Mouse (Mus musculus) liver, postnatal 0 days (tissue): ENCODE measurements at regions not wholly inside any gene's neighbourhood (a gene's known extent, or its start where the extent isn't known, plus 50 kb on each side); places are given as distances from the start of the nearest gene placed in this dataset.

Experiments
- ATAC-seq: fragments of 200-750 bp; cut with Nextera tagmentation; 2 replicates; pipeline ENCODE4 v1.8.0; 2017; ENCODE audit warnings: mild to moderate bottlenecking, moderate library complexity
- DNase-seq: peaks from one replicate; pipeline ENCODE4 v3.0.0-alpha.2; 2016
- H3K27ac ChIP-seq: fragments of 300-500 bp; sonication (generic); 2 replicates; pipeline ENCODE4 v1.5.1; 2014; ENCODE audit warnings: antibody characterized with exemption, moderate library complexity, mild to moderate bottlenecking, low read depth
- H3K27me3 ChIP-seq: fragments of 300-500 bp; sonication (generic); 2 replicates; pipeline ENCODE4 v1.6.1; 2014; ENCODE audit warnings: low read length, control low read depth, mixed read lengths; ENCODE audit not compliant: insufficient read depth
- H3K36me3 ChIP-seq: fragments of 300-500 bp; sonication (generic); replicated peaks from 2 replicates; pipeline ENCODE4 v1.6.1; 2014; ENCODE audit warnings: mild to moderate bottlenecking, control low read depth, low read length, moderate library complexity, mixed read lengths; ENCODE audit not compliant: insufficient read depth
- H3K4me1 ChIP-seq: fragments of 300-500 bp; sonication (generic); 2 replicates; pipeline ENCODE4 v1.6.1; 2014; ENCODE audit warnings: antibody characterized with exemption, mild to moderate bottlenecking, control low read depth; ENCODE audit not compliant: insufficient read depth
- H3K4me2 ChIP-seq: fragments of 300-500 bp; sonication (generic); 2 replicates; pipeline ENCODE4 v1.6.1; 2014; ENCODE audit warnings: low read depth, mild to moderate bottlenecking, low read length, moderate library complexity, mixed read lengths
- H3K4me3 ChIP-seq: fragments of 300-500 bp; sonication (generic); 2 replicates; pipeline ENCODE4 v1.5.1; 2014; ENCODE audit warnings: low read depth, low read length
- H3K9ac ChIP-seq: fragments of 300-500 bp; sonication (generic); replicated peaks from 2 replicates; pipeline ENCODE4 v1.6.1; 2014; ENCODE audit warnings: mild to moderate bottlenecking, moderate library complexity
- H3K9me3 ChIP-seq: fragments of 300-500 bp; sonication (generic); 2 replicates; pipeline ENCODE4 v1.6.1; 2016; ENCODE audit warnings: mild to moderate bottlenecking, control low read depth, low read length, mixed read lengths
- CTCF ChIP-seq: sonication (generic); IDR thresholded peaks from 2 replicates; pipeline ENCODE4 v1.5.1; 2016; ENCODE audit warnings: antibody characterized with exemption, low read depth
- EP300 ChIP-seq: IDR thresholded peaks from 2 replicates; pipeline ENCODE4 v1.6.1; 2016; ENCODE audit warnings: antibody characterized with exemption, low read depth, mild to moderate bottlenecking
- WGBS: fragments of 180-500 bp; shearing (Covaris S2); extraction: QIAGEN DNeasy Blood & Tissue Kit; methylation state at CpG from one replicate; pipeline ENCODE4 v1.1.7; 2014; ENCODE audit not compliant: insufficient replicate concordance; 5-methylcytosine and 5-hydroxymethylcytosine counted together

DNA sequence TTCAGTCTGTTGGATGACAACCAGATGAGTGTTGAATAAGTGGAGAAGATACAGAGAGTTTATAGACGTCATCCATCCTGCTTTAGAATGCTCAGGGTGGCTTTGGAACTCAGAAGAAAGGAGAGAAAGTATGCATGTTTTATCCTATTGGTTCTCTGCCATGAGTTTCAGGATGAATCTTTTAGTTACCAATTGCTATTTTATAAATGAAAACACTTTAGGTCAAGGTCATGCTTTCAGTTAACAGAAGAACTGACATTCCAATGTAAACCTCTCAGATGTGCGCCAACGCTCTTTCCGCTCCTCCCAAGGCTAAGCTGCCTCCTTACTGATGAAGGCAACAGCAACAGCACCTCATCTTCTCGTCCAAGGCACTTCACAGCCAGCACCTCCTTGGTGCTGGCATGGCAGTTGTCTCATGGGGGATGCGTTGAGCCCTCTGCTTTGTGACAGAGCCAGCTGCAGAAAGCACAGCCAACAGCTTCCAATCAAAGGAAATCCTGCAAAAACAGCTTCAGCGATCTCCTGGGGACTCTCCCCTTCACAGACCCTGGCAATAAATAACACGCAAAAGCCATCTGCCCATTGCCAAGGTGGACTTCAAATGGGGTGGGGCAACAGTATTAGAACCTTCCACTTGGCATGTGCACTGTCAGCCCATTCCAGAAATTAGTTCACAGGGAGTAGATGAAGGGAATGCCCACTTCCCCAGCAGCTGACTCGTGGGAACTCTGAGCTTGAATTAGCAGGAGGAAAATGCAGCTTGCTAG lies 580.9 kb upstream of the Klf4 start:
- TF ChIP-seq EP300 (no peak), CTCF (no peak)
- H3K36me3 ChIP-seq = no peaks in the 10 kb centered on the region
- H3K9me3 ChIP-seq = no peaks in the 10 kb centered on the region
- peak overlapping the region; percentile 59 for H3K4me2 ChIP-seq
- 49% methylated on average over 9 of the region's 9 CpGs for WGBS
- no peak overlapping the region for H3K4me3 ChIP-seq
- no peaks in the 10 kb centered on the region for H3K27me3 ChIP-seq
- peak overlapping the region; percentile 34 for H3K27ac ChIP-seq
- H3K4me1 ChIP-seq = no peaks in the 10 kb centered on the region
- ATAC-seq = no peak
- H3K9ac ChIP-seq = no peak overlapping the region
- no peak for DNase-seq

DNA sequence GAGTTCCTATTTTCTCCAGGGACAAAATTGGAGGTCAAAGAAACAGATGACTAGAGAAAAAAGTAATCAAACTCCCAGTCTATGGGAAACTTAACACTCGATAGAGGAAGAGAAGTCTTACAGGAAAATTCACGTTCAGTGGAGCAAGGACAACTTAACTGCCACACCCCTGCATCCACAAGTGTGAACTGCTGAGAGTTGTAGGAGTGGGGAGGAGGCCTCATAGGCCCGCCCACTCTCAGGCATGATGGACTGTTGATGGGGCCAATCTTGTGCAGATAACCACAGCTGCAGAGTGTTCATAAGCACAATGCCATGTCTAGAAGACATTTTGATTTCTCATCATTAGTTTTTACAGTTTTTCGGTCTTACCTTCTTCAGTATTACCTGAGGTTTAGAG lies 574.7 kb upstream of the Klf4 start:
- ATAC-seq (no peak), DNase-seq (no peak)
- no peaks in the 10 kb centered on the region for H3K27me3 ChIP-seq
- no peaks in the 10 kb centered on the region for H3K9me3 ChIP-seq
- no peaks in the 10 kb centered on the region for H3K36me3 ChIP-seq
- H3K9ac ChIP-seq = no peak overlapping the region
- H3K4me3 ChIP-seq = no peak overlapping the region
- 64% methylated on average over 4 of the region's 4 CpGs for WGBS
- TF ChIP-seq CTCF (no peak), EP300 (no peak)
- H3K27ac ChIP-seq = no peak overlapping the region
- no peaks in the 10 kb centered on the region for H3K4me1 ChIP-seq
- H3K4me2 ChIP-seq = no peak overlapping the region

DNA sequence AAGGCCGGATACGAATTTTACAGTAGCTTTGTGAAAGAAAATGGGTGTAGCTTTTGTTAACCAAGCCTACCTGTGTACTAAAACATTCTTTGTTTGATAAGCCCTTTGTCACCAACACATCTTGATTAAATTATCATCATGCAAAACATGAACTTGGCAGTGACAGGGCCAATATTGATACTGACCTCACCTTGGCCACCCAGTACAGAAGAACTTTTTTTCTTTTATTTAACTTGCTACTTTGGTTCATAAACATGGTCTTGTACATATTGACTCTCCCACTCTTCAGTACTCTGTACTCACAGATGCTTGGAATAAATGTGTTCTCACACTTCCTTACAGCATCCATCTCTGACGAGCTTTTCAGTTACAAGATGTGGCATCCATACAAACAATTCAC lies 570.0 kb upstream of the Klf4 start:
- 73% methylated on average over 3 of the region's 3 CpGs for WGBS
- Histone ChIP-seq H3K4me2 (no peak overlapping the region), H3K4me3 (no peak overlapping the region), H3K36me3 (no peaks in the 10 kb centered on the region), H3K9me3 (no peaks in the 10 kb centered on the region), H3K27me3 (no peaks in the 10 kb centered on the region), H3K27ac (no peak overlapping the region), H3K9ac (no peak overlapping the region), H3K4me1 (no peaks in the 10 kb centered on the region)
- DNase-seq (no peak), ATAC-seq (no peak)
- no peak for TF ChIP-seq EP300
- no peak for TF ChIP-seq CTCF

DNA sequence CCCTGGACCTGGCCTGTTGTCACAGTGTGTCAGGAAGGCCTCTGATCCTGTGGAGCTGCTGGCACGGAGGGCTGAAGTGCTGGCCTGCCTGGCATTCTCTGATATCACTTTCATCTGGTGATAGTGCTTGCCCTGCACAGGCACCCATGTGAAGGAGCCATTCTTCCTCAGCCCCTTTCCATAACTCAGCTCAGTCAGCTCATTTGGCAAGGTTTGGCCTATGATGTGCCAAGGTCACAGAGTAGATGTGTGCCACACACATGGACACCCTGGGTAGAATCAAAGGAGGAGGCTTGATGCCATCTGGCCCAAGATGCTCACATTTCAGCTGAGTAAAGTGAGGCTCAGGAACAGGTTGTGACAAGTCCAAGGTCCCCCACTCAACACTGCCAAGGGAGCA lies 558.5 kb upstream of the Klf4 start:
- ATAC-seq (no peak), DNase-seq (no peak)
- Histone ChIP-seq H3K27ac (no peak overlapping the region), H3K27me3 (no peaks in the 10 kb centered on the region), H3K9me3 (no peaks in the 10 kb centered on the region), H3K4me2 (no peak overlapping the region), H3K36me3 (no peaks in the 10 kb centered on the region), H3K4me1 (no peaks in the 10 kb centered on the region), H3K9ac (no peak overlapping the region), H3K4me3 (no peak overlapping the region)
- WGBS = 77% methylated on average over 1 of the region's 1 CpGs
- TF ChIP-seq EP300 = no peak
- TF ChIP-seq CTCF = no peak

DNA sequence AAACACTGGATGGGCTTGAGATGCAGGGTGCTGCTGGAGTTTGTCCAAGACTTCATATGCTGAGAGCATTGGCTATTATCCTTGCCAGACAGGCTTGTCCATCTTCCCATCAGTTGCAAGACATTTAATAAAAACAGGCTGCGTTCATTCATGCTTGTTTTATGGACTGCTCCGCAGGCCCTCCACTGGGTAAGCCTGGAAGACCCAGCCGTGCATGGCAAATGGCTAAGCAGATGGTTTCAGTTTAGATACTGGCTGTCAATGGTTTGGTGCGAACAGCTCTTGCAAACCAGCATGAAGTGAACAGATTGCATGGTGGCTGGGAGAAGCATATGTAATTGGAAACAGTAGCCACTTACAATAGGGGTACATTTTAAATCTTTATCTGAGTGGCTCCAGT lies 556.4 kb upstream of the Klf4 start:
- 74% methylated on average over 4 of the region's 4 CpGs for WGBS
- Histone ChIP-seq H3K4me2 (no peak overlapping the region), H3K9me3 (no peaks in the 10 kb centered on the region), H3K4me3 (no peak overlapping the region), H3K9ac (no peak overlapping the region), H3K27me3 (no peaks in the 10 kb centered on the region), H3K27ac (no peak overlapping the region), H3K4me1 (no peaks in the 10 kb centered on the region), H3K36me3 (no peaks in the 10 kb centered on the region)
- ATAC-seq = no peak
- no peak for TF ChIP-seq CTCF
- DNase-seq = no peak

DNA sequence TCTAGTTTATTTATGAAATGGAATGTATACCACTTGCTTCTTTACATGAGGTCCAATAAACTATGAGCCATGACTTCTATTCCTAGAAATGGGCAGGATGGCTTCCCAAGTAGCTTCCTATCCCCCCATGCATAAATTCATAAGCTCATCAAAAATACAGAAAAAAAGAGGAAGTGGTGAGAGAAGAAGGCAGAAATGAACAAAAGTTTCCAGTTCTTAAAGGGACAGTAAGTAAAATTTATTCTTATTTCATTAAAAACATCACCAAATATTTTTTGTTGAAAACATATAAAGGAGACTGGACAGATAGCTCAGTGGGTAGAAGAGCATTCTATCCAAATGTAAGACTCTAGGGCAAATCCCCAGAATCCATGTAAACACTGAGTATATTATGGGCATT lies 554.0 kb upstream of the Klf4 start:
- Histone ChIP-seq H3K36me3 (no peaks in the 10 kb centered on the region), H3K4me1 (no peaks in the 10 kb centered on the region), H3K9me3 (no peaks in the 10 kb centered on the region), H3K4me3 (no peak overlapping the region), H3K4me2 (no peak overlapping the region), H3K27me3 (no peaks in the 10 kb centered on the region), H3K9ac (no peak overlapping the region), H3K27ac (no peak overlapping the region)
- DNase-seq (no peak), ATAC-seq (no peak)
- TF ChIP-seq EP300 (no peak), CTCF (no peak)

DNA sequence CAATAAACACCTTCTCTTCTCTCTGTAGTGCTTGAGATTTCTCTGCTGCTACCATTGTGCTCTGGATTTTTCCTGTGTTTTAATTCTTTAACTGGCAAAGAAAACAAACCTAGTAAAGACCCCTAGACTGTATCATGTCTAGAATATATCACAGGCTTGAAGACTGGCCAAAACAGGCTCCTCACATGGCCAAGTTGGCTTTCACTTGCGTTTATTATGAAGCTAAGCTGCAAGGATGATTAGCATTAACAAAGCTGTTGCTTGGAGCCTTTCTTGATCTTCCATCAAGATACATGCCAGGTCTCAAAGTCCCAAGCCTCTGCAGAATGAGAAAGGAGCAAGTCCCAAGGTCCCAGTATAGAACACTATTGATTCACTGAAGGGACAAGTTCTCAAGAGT lies 551.9 kb upstream of the Klf4 start:
- H3K4me1 ChIP-seq = no peaks in the 10 kb centered on the region
- no peak for ATAC-seq
- TF ChIP-seq CTCF = no peak
- H3K36me3 ChIP-seq = no peaks in the 10 kb centered on the region
- no peak for DNase-seq
- H3K9ac ChIP-seq = no peak overlapping the region
- no peak overlapping the region for H3K4me3 ChIP-seq
- no peak overlapping the region for H3K4me2 ChIP-seq
- H3K9me3 ChIP-seq = no peaks in the 10 kb centered on the region
- H3K27me3 ChIP-seq = no peaks in the 10 kb centered on the region
- WGBS = 63% methylated on average over 1 of the region's 1 CpGs
- H3K27ac ChIP-seq = no peak overlapping the region
